Mouse (Mus musculus) small intestine, adult 2 months (tissue): ENCODE results near the gene Herc3. TPM values are rescaled to one million over a fixed set of nuclear protein-coding genes. Genes with fewer than 3 reads are reported as not detected.
"Not testable (repeated sequence)": the region's sequence is repeated elsewhere in the genome, so short reads cannot be mapped to it uniquely, and the experiment has no call there.

Experiments used
- H3K27ac ChIP-seq: fragments of 200-500 bp; 2 replicates; pipeline ENCODE4 v1.5.1; 2012; ENCODE audit warnings: low read depth, low read length, control low read depth, inconsistent platforms; ENCODE audit not compliant: insufficient read depth
- H3K27me3 ChIP-seq: fragments of 200-500 bp; 2 replicates; pipeline ENCODE4 v1.6.1; 2012; ENCODE audit warnings: mild to moderate bottlenecking, moderate library complexity, low read length, inconsistent platforms; ENCODE audit not compliant: control insufficient read depth, insufficient read depth
- H3K36me3 ChIP-seq: fragments of 200-500 bp; 2 replicates; pipeline ENCODE4 v1.6.1; 2012; ENCODE audit warnings: mild to moderate bottlenecking, low read length, control low read depth, inconsistent platforms; ENCODE audit not compliant: control insufficient read depth, insufficient read depth
- H3K4me1 ChIP-seq: fragments of 200-500 bp; 2 replicates; pipeline ENCODE4 v1.6.1; 2012; ENCODE audit warnings: low read length, inconsistent platforms, mixed read lengths; ENCODE audit not compliant: control insufficient read depth, insufficient read depth, insufficient read length
- H3K4me3 ChIP-seq: fragments of 200-500 bp; 2 replicates; pipeline ENCODE4 v1.5.1; 2012; ENCODE audit warnings: low read depth, mild to moderate bottlenecking, control low read depth, inconsistent platforms, low read length, moderate library complexity
- CTCF ChIP-seq: fragments of 200-500 bp; IDR thresholded peaks from 2 replicates; pipeline ENCODE4 v1.5.1; 2012; ENCODE audit warnings: low read depth, mild to moderate bottlenecking, control low read depth, inconsistent platforms, low read length, moderate library complexity, mixed read lengths; ENCODE audit not compliant: insufficient replicate concordance, insufficient read length; ENCODE audit errors: extremely low read depth
- POLR2A ChIP-seq: fragments of 200-500 bp; IDR thresholded peaks from 2 replicates; pipeline ENCODE4 v1.6.1; 2012; ENCODE audit warnings: low read depth, mild to moderate bottlenecking, control low read depth, inconsistent platforms, low read length, moderate library complexity
- WGBS: fragments of 180-500 bp; shearing (Covaris S2); methylation state at CpG from one replicate; pipeline ENCODE4 v1.1.7; 2018; 5-methylcytosine and 5-hydroxymethylcytosine counted together
- polyA plus RNA-seq: library from polyadenylated mRNA; depleted of rRNA; stranded (reverse); fragments of >200 nt; gene quantifications from 2 replicates; pipeline ENCODE4 v1.2.3, GENCODE M21; 2012; rRNA removed

Gene Herc3
- polyA plus RNA-seq: 5.1 and 8.6 TPM in 2 replicates

- under 1% methylated on average over 75 of the region's 83 CpGs for WGBS
- TF ChIP-seq POLR2A: peak; percentile 70
- TF ChIP-seq CTCF: no peak
Measured at GRCm38 (mm10) chr6:58831232-58832009, at the start of gene Herc3. Gene Herc3 (plus strand): TSS chr6:58831465.

GRCm38 (mm10) chr6:58801394-58801793 lies 29.9 kb upstream of the Herc3 start:
- no peaks in the 10 kb centered on the region for H3K36me3 ChIP-seq
- H3K4me3 ChIP-seq: no peak overlapping the region
- TF ChIP-seq POLR2A (no peak), CTCF (no peak)
- no peaks in the 10 kb centered on the region for H3K4me1 ChIP-seq
- no peak overlapping the region for H3K27ac ChIP-seq
- H3K27me3 ChIP-seq: no peaks in the 10 kb centered on the region

More at GRCm38 (mm10) chr6:58831232-58832009, at the start of gene Herc3:
- H3K36me3 ChIP-seq: no peaks in the 10 kb centered on the region
- H3K27me3 ChIP-seq: no peaks in the 10 kb centered on the region
- H3K4me3 ChIP-seq: peak within 1 kb of the TSS; percentile 99
- H3K27ac ChIP-seq: peak within 1 kb of the TSS; percentile 81
- no peaks in the 10 kb centered on the region for H3K4me1 ChIP-seq

GRCm38 (mm10) chr6:58814381-58814780 lies 16.9 kb upstream of the Herc3 start:
- Histone ChIP-seq H3K27ac (no peak overlapping the region), H3K4me1 (no peaks in the 10 kb centered on the region), H3K36me3 (no peaks in the 10 kb centered on the region), H3K4me3 (no peak overlapping the region), H3K27me3 (no peaks in the 10 kb centered on the region)
- TF ChIP-seq CTCF: no peak
- TF ChIP-seq POLR2A: no peak

- WGBS: 92% methylated on average over 7 of the region's 11 CpGs
- not testable (repeated sequence) for H3K4me1 ChIP-seq, H3K27me3 ChIP-seq, H3K4me3 ChIP-seq, H3K36me3 ChIP-seq, H3K27ac ChIP-seq
Measured at GRCm38 (mm10) chr6:58817037-58817436, 14.2 kb upstream of the Herc3 start.

- no peak overlapping the region for H3K4me3 ChIP-seq
- no peaks in the 10 kb centered on the region for H3K27me3 ChIP-seq
- H3K27ac ChIP-seq: no peak overlapping the region
- no peak for TF ChIP-seq POLR2A
- TF ChIP-seq CTCF: no peak
- WGBS: 52% methylated on average over 2 of the region's 2 CpGs
- 0 out of 2 replicates have a peak, but pooled peaks cover 5% of the 10 kb centered on the region for H3K4me1 ChIP-seq
- H3K36me3 ChIP-seq: no peaks in the 10 kb centered on the region
Measured at GRCm38 (mm10) chr6:58825619-58826018, 5.6 kb upstream of the Herc3 start.

GRCm38 (mm10) chr6:58826089-58826488 lies 5.2 kb upstream of the Herc3 start:
- Histone ChIP-seq H3K27me3 (no peaks in the 10 kb centered on the region), H3K27ac (no peak overlapping the region), H3K4me1 (0 out of 2 replicates have a peak, but pooled peaks cover 5% of the 10 kb centered on the region), H3K4me3 (no peak overlapping the region), H3K36me3 (no peaks in the 10 kb centered on the region)
- no peak for TF ChIP-seq CTCF
- TF ChIP-seq POLR2A: no peak
- WGBS: 70% methylated on average over 2 of the region's 2 CpGs

- no peak overlapping the region for H3K4me3 ChIP-seq
- no peaks in the 10 kb centered on the region for H3K36me3 ChIP-seq
- no peaks in the 10 kb centered on the region for H3K27me3 ChIP-seq
- H3K4me1 ChIP-seq: 0 out of 2 replicates have a peak, but pooled peaks cover 5% of the 10 kb centered on the region
- 85% methylated on average over 1 of the region's 1 CpGs for WGBS
- no peak for TF ChIP-seq CTCF
- TF ChIP-seq POLR2A: no peak
- H3K27ac ChIP-seq: no peak overlapping the region
Measured at GRCm38 (mm10) chr6:58828582-58828981, 2.7 kb upstream of the Herc3 start.
